Mouse (Mus musculus): Measurements from ENCODE around the gene Ticam1.

Ticam1 gene

DNA sequence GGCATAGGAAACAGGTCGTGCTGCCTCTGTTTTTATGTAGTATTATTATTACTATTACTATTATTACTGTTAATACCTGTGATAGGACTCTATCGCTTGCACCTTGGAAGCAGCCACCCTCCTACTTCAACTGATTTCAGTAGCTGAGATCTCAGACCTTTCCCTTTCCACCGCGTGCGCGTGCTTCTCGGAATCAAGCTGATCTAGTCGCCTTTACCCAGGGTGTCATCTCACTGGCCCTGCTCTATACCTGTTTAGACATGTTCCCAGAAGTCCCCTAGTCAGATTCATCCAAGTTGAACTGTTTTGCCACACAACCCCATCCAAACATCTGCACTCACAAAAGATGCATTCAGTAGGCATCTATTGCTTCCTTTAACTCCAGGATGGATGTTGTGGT is 43.2 kb downstream of the Ticam1 start:
- no peak for DNase-seq (ENCODE audit: low read depth, low spot score)
- Histone ChIP-seq H3K36me3 (ENCODE audit: control insufficient read depth, insufficient read depth, low read length, poor library complexity, severe bottlenecking) (no peaks in the 10 kb centered on the region), H3K27me3 (ENCODE audit: control insufficient read depth, insufficient read depth, low read length, poor library complexity, severe bottlenecking) (no peaks in the 10 kb centered on the region)

DNA sequence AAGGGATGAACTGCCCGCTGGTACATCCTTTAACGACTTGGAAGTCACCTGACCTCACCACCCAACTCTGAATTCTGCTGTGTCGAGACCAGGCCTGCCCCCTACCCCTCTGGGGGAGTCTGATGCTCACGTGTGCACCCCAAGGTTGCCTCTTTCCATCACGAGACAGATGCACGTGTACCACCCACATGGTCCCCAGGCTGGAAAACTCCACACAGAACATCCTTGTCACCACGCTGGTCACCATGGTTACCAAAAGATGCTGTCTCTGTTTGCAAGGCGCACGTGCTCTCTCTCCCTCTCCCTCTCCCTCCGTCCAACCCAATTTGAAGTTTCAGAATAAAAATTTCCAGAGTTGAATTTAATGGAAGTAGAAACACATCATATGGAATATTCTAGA is 46.6 kb downstream of the Ticam1 start:
- DNase-seq (ENCODE audit: low read depth, low spot score), result no peak
- Histone ChIP-seq H3K27me3 (ENCODE audit: control insufficient read depth, insufficient read depth, low read length, poor library complexity, severe bottlenecking) (no peaks in the 10 kb centered on the region), H3K36me3 (ENCODE audit: control insufficient read depth, insufficient read depth, low read length, poor library complexity, severe bottlenecking) (no peaks in the 10 kb centered on the region)

DNA sequence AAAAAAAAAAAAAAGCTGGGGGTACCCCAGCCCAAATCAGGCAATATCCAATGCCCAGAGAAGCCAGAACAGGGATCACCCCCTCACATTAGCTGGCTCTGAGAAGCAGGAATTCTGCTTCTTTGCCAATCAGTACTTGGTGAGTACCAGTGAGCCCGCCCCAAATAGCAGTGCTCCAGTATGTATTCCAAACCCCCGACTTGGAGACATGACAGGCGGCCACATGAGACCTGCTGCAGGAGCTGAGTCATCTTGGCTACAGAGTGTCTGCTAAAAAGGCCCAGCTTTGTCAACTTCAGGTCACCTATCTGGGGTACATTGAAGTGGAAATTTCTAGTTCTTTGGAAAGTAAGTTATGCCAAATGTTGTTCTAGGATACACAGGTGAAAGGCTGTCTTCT is 50.0 kb downstream of the Ticam1 start:
- no peak for DNase-seq (ENCODE audit: low read depth, low spot score)
- Histone ChIP-seq H3K27me3 (ENCODE audit: control insufficient read depth, insufficient read depth, low read length, poor library complexity, severe bottlenecking) (no peaks in the 10 kb centered on the region), H3K36me3 (ENCODE audit: control insufficient read depth, insufficient read depth, low read length, poor library complexity, severe bottlenecking) (no peaks in the 10 kb centered on the region)

DNA sequence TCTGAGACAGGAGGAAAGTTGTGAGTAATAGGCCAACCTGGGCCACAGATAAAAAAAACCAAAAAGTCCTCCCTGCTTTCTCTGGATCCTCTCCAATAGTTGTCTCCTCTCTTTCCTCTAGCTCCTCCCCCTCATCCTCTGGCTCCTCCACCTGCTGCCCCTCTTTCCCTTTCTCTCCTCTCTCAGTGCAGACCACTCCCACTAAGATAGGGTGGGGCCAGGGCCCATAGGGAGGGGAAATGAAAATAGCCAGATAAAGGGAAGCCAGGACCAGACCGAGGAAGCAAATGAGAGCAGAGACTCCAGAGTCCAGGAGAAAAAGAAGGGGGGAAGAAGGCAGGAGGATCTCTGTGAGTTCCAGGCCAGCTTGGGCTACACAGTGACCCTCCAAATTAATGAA is 51.7 kb downstream of the Ticam1 start:
- Histone ChIP-seq H3K36me3 (ENCODE audit: control insufficient read depth, insufficient read depth, low read length, poor library complexity, severe bottlenecking) (no peaks in the 10 kb centered on the region), H3K27me3 (ENCODE audit: control insufficient read depth, insufficient read depth, low read length, poor library complexity, severe bottlenecking) (no peaks in the 10 kb centered on the region)
- DNase-seq (ENCODE audit: low read depth, low spot score), result no peak

DNA sequence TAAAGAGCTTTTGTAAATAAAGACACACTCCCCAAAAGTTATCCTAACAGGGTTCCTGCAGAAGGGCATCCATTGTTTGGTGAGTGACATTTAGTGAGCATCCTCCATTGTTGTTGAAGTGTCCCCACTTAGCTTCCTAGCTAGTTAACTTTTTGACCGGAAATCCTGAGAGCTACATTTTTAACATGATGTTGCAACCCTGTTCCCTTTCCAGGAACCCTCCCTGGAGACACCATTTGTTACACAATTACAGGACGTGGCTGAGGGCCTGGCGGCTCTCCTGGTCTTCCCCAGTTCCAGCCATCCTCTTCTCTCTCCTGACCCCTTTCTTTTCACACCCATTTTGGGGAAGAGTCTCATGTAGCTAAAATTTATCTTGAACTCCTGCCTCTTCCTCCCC is 56.8 kb downstream of the Ticam1 start:
- Histone ChIP-seq H3K36me3 (ENCODE audit: control insufficient read depth, insufficient read depth, low read length, poor library complexity, severe bottlenecking) (no peaks in the 10 kb centered on the region), H3K27me3 (ENCODE audit: control insufficient read depth, insufficient read depth, low read length, poor library complexity, severe bottlenecking) (no peaks in the 10 kb centered on the region)
- DNase-seq (ENCODE audit: low read depth, low spot score), result no peak

Measured in splenic B cell, adult 2 months (primary cell).